Mouse (Mus musculus): ENCODE measurements at regions not wholly inside any gene's neighbourhood (a gene's known extent, or its start where the extent isn't known, plus 50 kb on each side); places are given as distances from the start of the nearest gene placed in this dataset.
"Not testable (repeated sequence)": the region's sequence is repeated elsewhere in the genome, so short reads cannot be mapped to it uniquely, and the experiment has no call there.

DNA sequence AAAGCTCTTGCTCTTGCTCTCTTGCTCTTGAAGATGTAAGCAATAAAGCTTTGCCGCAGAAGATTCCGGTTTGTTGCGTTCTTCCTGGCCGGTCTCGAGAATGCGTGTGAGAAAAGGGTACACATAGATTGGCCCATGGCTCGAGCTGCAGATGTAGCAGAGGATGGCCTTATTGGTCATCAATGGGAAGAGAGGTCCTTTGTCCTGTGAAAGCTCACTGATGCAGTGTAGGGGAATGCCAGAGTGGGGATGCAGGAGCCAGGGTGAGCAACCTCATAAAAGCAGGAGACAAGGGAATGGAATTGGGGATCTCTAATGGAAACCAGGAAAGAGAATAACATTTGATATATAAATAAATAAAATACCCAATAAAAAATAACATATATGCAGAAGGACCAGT, 63.7 kb upstream of the Prl2c3 start:
- H3K4me2 ChIP-seq (replicated peaks); H3K4me3 ChIP-seq; H3K27ac ChIP-seq (replicated peaks); H3K9ac ChIP-seq (replicated peaks); H3K4me1 ChIP-seq; H3K36me3 ChIP-seq; H3K27me3 ChIP-seq: not testable (repeated sequence)
- 0 out of 2 replicates have a peak, but pooled peaks have one; percentile 1 for ATAC-seq (ENCODE audit: low FRiP score, low read depth)
- WGBS: 88% methylated on average over 7 of the region's 7 CpGs
- H3K9me3 ChIP-seq: peaks cover 48% of the 10 kb centered on the region

DNA sequence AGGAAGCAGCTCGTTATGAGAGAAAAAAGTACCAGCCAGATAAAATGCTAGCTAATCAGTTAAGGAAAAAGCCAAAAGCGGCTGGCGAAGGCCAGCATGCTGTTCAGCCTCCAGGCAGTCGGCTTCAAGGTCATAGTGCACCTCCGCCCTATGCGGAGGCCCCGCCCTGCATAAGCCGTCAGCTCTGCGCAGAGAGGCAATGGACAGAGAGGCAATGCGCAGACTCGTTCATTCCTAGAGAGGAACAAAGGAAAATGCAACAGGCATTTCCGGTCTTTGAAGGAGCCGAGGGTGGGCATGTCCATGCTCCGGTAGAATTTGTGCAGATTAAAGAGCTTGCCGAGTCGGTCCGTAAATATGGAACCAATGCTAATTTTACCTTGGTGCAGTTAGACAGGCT, 61.1 kb upstream of the Prl2c3 start:
- not testable (repeated sequence) for H3K4me2 ChIP-seq (replicated peaks); H3K4me3 ChIP-seq; H3K27me3 ChIP-seq; H3K9ac ChIP-seq (replicated peaks); ATAC-seq (ENCODE audit: low FRiP score, low read depth); H3K4me1 ChIP-seq; H3K36me3 ChIP-seq; H3K27ac ChIP-seq (replicated peaks)
- peaks cover 57% of the 10 kb centered on the region for H3K9me3 ChIP-seq
- 96% methylated on average over 16 of the region's 17 CpGs for WGBS

DNA sequence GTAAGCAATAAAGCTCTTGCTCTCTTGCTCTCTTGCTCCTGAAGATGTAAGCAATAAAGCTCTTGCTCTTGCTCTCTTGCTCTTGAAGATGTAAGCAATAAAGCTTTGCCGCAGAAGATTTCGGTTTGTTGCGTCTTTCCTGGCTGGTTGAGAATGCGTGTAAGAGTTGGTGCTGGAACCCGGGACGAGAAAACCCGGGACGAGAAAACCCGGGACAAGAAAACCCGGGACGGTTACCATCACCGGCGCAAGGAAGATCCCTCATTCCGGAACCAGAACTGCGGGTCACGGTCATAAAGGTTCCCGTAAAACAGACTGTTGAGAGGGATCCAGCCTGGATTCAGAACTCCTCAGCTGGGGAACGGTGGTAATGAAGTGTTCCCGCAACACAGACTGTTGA, 60.1 kb upstream of the Prl2c3 start:
- peaks cover 50% of the 10 kb centered on the region for H3K9me3 ChIP-seq
- not testable (repeated sequence) for H3K4me1 ChIP-seq; H3K4me2 ChIP-seq (replicated peaks); H3K27me3 ChIP-seq; H3K9ac ChIP-seq (replicated peaks); H3K36me3 ChIP-seq; H3K27ac ChIP-seq (replicated peaks); H3K4me3 ChIP-seq; ATAC-seq (ENCODE audit: low FRiP score, low read depth)
- WGBS: 94% methylated on average over 19 of the region's 19 CpGs

Measured in midbrain, embryonic 12.5 days (tissue).